Mouse (Mus musculus) right cerebral cortex, postnatal 10 days (tissue): Measurements from ENCODE around the gene Lrtm2.
"Not testable (repeated sequence)": the region's sequence is repeated elsewhere in the genome, so short reads cannot be mapped to it uniquely, and the experiment has no call there.

Source experiments
- DNase-seq, 2 experiments: peaks; one replicate each; pipeline ENCODE4 v3.0.0; 2021; ENCODE audit warnings: low spot score in 2 of 2

The Lrtm2 gene

GRCm38 (mm10) chr6:119330506-119330905 is at the start of gene Lrtm2:
TSS of gene Lrtm2 (minus strand) at chr6:119330766.
- DNase-seq, result peak; percentile 86 to 89

GRCm38 (mm10) chr6:119378631-119379030 is 48.1 kb upstream of the Lrtm2 start:
- no peak for DNase-seq

GRCm38 (mm10) chr6:119377613-119378012 is 47.0 kb upstream of the Lrtm2 start:
- DNase-seq, result no peak

- DNase-seq, result no peak
Measured at GRCm38 (mm10) chr6:119375035-119375434, 44.5 kb upstream of the Lrtm2 start.

- no peak for DNase-seq
Measured at GRCm38 (mm10) chr6:119373000-119373705, 42.6 kb upstream of the Lrtm2 start.

GRCm38 (mm10) chr6:119372237-119372636 is 41.7 kb upstream of the Lrtm2 start:
- no peak for DNase-seq

- DNase-seq, result no peak
Measured at GRCm38 (mm10) chr6:119371624-119372023, 41.1 kb upstream of the Lrtm2 start.

- no peak for DNase-seq
Measured at GRCm38 (mm10) chr6:119367382-119367781, 36.8 kb upstream of the Lrtm2 start.

- not testable (repeated sequence) for DNase-seq
Measured at GRCm38 (mm10) chr6:119366800-119367199, 36.2 kb upstream of the Lrtm2 start.

GRCm38 (mm10) chr6:119363593-119363992 is 33.0 kb upstream of the Lrtm2 start:
- no peak for DNase-seq

- DNase-seq, result no peak
Measured at GRCm38 (mm10) chr6:119360925-119361702, 30.5 kb upstream of the Lrtm2 start.

- not testable (repeated sequence) for DNase-seq
Measured at GRCm38 (mm10) chr6:119360250-119360649, 29.7 kb upstream of the Lrtm2 start.

- DNase-seq, result no peak
Measured at GRCm38 (mm10) chr6:119358020-119358571, 27.5 kb upstream of the Lrtm2 start.

GRCm38 (mm10) chr6:119352501-119352900 is 21.9 kb upstream of the Lrtm2 start:
- no peak for DNase-seq

GRCm38 (mm10) chr6:119351656-119352055 is 21.1 kb upstream of the Lrtm2 start:
- DNase-seq, result no peak

GRCm38 (mm10) chr6:119350703-119351198 is 20.2 kb upstream of the Lrtm2 start:
- no peak for DNase-seq

- peak; percentile 81 to 90 for DNase-seq
Measured at GRCm38 (mm10) chr6:119348234-119348633, 17.7 kb upstream of the Lrtm2 start.

GRCm38 (mm10) chr6:119347813-119348212 is 17.2 kb upstream of the Lrtm2 start:
- no peak for DNase-seq

- DNase-seq, result no peak
Measured at GRCm38 (mm10) chr6:119346257-119346656, 15.7 kb upstream of the Lrtm2 start.

GRCm38 (mm10) chr6:119341409-119341808 is 10.8 kb upstream of the Lrtm2 start:
- peak in 1 of 2 experiments; percentile 55 for DNase-seq

GRCm38 (mm10) chr6:119338121-119338912 is 7.8 kb upstream of the Lrtm2 start:
- no peak for DNase-seq

- no peak for DNase-seq
Measured at GRCm38 (mm10) chr6:119337287-119337686, 6.7 kb upstream of the Lrtm2 start.
